ENCODE assay signal across 8 mouse cellular contexts in genomic region chr12:99150126-99150525, GRCm38 (mm10).
DNase-seq lines count a peak whose midpoint lies in the region; ATAC-seq and TF ChIP-seq lines count a peak whose summit lies in the region.

No protein-coding gene starts in this region.

- no peaks in the 10 kb centered on the region for H3K36me3 ChIP-seq in forebrain, embryonic 10.5 days (replicated peaks)
- H3K36me3 ChIP-seq in forebrain, embryonic 16.5 days (ENCODE audit: control insufficient read depth, insufficient read depth): no peaks in the 10 kb centered on the region

- WGBS in forebrain, embryonic 10.5 days: 47% methylated on average over 4 of the region's 4 CpGs
- 52% methylated on average over 4 of the region's 4 CpGs for WGBS in forebrain, embryonic 16.5 days

- peaks cover 12% of the 10 kb centered on the region; the same call in 1 of the 2 replicates for H3K4me1 ChIP-seq in forebrain, embryonic 10.5 days
- H3K4me1 ChIP-seq in forebrain, embryonic 16.5 days (replicated peaks; ENCODE audit: control insufficient read depth, insufficient read depth, low read length): peaks cover 8% of the 10 kb centered on the region
- H3K4me1 ChIP-seq in cortical plate, adult 2 months (ENCODE audit: control insufficient read depth, insufficient read depth, low read length): no peaks in the 10 kb centered on the region

- H3K4me3 ChIP-seq in forebrain, embryonic 10.5 days: no peak overlapping the region
- H3K4me3 ChIP-seq in forebrain, embryonic 16.5 days (replicated peaks; ENCODE audit: low read length): no peak overlapping the region
- H3K4me3 ChIP-seq in cortical plate, adult 2 months (ENCODE audit: insufficient read depth, low read length): no peak overlapping the region

- H3K9me3 ChIP-seq in forebrain, embryonic 10.5 days: 0 out of 2 replicates have a peak, but pooled peaks cover 6% of the 10 kb centered on the region
- H3K9me3 ChIP-seq in forebrain, embryonic 16.5 days (ENCODE audit: control insufficient read depth, low read length): no peaks in the 10 kb centered on the region

- DNase-seq in forebrain, embryonic 10.5 days (ENCODE audit: extremely low spot score, low spot score): peak; percentile 52
- DNase-seq in ovary, postnatal 10 days (ENCODE audit: low spot score): peak; percentile 29
- DNase-seq in ovary, adult 18-20 months (ENCODE audit: low spot score): no peak
- DNase-seq in kidney, postnatal 10 days: peak; percentile 63
- DNase-seq in thymus, postnatal 36 days: peak; percentile 68 to 78

- H3K27ac ChIP-seq in forebrain, embryonic 10.5 days: no peak overlapping the region
- no peak overlapping the region for H3K27ac ChIP-seq in forebrain, embryonic 16.5 days (ENCODE audit: low read length)
- no peak overlapping the region for H3K27ac ChIP-seq in cortical plate, adult 2 months (ENCODE audit: insufficient read depth, low read length)

- no peak for ATAC-seq in forebrain, embryonic 16.5 days
- peak; percentile 53; the same call in 1 of the 2 replicates for ATAC-seq in neutrophil, adult 5-6 weeks (ENCODE audit: extremely low read depth, insufficient number of reproducible peaks, low FRiP score, poor library complexity, severe bottlenecking)

- no peak overlapping the region for H3K4me2 ChIP-seq in forebrain, embryonic 16.5 days (ENCODE audit: low read length)

- TF ChIP-seq POLR2A in cortical plate, adult 2 months (IDR thresholded peaks at IDR 0.05; ENCODE audit: extremely low read depth, insufficient read depth, low read length): no peak

- H3K27me3 ChIP-seq in forebrain, embryonic 10.5 days (ENCODE audit: poor library complexity, severe bottlenecking): no peaks in the 10 kb centered on the region
- H3K27me3 ChIP-seq in forebrain, embryonic 16.5 days (replicated peaks; ENCODE audit: control insufficient read depth, insufficient read depth, low read length): no peaks in the 10 kb centered on the region

- H3K9ac ChIP-seq in forebrain, embryonic 16.5 days (replicated peaks; ENCODE audit: low read depth, low read length): no peak overlapping the region

- TF ChIP-seq CTCF in cortical plate, adult 2 months (IDR thresholded peaks at IDR 0.05; ENCODE audit: extremely low read depth, insufficient read depth, low read length): peak; percentile 68
